Mouse (Mus musculus): Measurements from ENCODE around the gene Stum. TPM values are rescaled to one million over a fixed set of nuclear protein-coding genes. Genes with fewer than 3 reads are reported as not detected.
A peak's percentile ranks its signal among the peaks of the same experiment; 100 is the strongest.

Gene Stum
- polyA plus RNA-seq, 1 experiment, result 0.28 TPM

DNA sequence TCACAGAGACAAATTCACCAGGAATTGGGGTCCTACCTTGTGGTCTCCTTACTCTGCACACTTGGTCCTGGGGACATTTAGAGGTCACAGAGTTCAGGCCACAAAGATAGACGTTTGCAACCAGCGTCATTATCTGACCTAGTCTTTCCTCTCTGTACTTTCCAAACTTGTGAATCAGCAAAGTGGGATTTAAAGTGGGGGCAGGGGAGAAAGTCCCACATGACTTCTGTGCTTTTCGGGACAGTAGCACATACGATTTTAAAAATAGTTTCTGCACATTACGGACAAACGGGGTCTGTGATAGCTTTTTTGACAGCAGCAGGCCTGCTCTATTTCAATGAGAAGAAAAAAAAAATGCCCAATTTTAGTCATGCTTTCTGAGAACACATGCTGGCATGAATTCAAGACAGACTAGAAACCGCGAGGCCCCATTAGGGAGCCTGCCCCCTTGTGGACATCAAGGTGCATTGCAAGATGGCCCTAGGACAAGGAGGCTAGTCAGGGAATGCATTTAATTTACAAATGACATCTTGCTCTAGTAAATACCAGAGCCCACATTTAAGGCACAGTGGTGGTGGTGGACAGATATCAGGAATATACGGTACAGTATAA lies 55.1 kb downstream of the Stum start:
- Histone ChIP-seq H3K4me3 (ENCODE audit: insufficient read depth, low read depth, low read length) (no peak overlapping the region), H3K4me1 (ENCODE audit: control insufficient read depth, insufficient read depth, insufficient read length, low read length) (peaks cover 4% of the 10 kb centered on the region; the same call in 1 of the 2 replicates), H3K27ac (replicated peaks; ENCODE audit: low read depth, low read length) (0 out of 2 replicates have a peak overlapping the region, but pooled peaks have one; percentile 1)

DNA sequence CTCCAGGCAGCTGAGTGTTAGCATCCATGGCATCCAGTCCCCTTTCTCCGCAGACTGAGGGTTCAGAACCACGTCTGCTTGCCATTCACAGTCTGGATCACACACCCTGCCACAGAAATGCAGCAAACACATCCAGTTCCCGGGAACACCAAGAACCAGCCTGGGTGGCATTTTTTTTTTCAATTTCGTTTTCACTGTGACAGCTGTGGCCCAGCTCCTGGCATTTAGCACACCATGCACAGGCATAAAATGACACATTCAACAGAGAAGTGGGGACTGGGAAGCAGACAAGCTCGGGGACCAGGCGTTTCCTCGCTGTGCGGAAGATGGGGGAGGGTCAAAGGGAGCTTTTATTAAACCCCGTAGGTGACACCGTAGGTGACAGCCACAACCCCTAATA lies 55.6 kb downstream of the Stum start:
- H3K27ac ChIP-seq (replicated peaks; ENCODE audit: low read depth, low read length), result peak overlapping the region; percentile 57

DNA sequence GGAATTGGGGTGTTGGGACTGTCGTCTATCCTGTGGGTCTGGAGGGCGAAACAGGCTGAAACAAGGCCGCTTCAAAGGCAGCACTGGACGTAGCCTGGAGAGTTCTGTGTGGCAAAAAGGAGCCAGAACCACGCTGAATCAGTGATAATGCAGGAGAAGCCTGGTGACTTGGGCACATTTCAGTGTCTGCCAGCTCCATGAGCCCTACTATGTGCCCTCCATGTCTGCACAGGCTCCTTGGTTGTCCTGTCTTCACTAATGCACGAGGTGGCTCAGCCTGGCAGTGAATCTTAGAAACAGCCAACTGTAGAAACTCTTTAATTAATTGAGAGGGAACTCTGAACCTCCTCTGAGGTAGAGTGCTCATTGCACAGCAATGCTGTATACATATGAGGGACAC lies 56.9 kb downstream of the Stum start:
- Histone ChIP-seq H3K27ac (replicated peaks; ENCODE audit: low read depth, low read length) (no peak overlapping the region), H3K4me3 (ENCODE audit: insufficient read depth, low read depth, low read length) (no peak overlapping the region), H3K4me1 (ENCODE audit: control insufficient read depth, insufficient read depth, insufficient read length, low read length) (peaks cover 11% of the 10 kb centered on the region)

More for the DNA sequence above, 55.6 kb downstream of the Stum start:
- Histone ChIP-seq H3K4me3 (ENCODE audit: insufficient read depth, low read depth, low read length) (no peak overlapping the region), H3K4me1 (ENCODE audit: control insufficient read depth, insufficient read depth, insufficient read length, low read length) (peaks cover 6% of the 10 kb centered on the region; the same call in 1 of the 2 replicates)

DNA sequence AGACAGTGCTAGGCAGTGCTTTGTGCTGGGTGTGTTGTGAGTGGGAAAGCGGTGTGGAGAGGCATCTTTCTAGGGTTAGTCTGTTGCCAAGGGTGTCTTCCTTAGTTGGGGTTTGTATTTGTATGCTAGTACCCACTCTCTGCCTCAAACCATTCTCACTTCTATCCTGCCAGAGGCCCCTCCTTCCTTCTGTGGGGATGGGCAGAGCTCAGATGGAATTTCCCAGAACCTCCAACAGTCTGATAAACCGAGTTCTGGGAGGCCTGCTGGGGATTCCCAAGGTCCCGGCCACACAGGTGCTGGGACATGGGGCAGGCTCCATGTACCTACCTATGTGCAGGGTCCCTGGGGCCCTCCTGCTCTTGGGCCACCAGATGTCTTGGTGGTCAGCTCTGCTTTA lies 59.4 kb downstream of the Stum start:
- Histone ChIP-seq H3K27ac (replicated peaks; ENCODE audit: low read depth, low read length) (no peak overlapping the region), H3K4me3 (ENCODE audit: insufficient read depth, low read depth, low read length) (no peak overlapping the region), H3K4me1 (ENCODE audit: control insufficient read depth, insufficient read depth, insufficient read length, low read length) (peaks cover 16% of the 10 kb centered on the region)

DNA sequence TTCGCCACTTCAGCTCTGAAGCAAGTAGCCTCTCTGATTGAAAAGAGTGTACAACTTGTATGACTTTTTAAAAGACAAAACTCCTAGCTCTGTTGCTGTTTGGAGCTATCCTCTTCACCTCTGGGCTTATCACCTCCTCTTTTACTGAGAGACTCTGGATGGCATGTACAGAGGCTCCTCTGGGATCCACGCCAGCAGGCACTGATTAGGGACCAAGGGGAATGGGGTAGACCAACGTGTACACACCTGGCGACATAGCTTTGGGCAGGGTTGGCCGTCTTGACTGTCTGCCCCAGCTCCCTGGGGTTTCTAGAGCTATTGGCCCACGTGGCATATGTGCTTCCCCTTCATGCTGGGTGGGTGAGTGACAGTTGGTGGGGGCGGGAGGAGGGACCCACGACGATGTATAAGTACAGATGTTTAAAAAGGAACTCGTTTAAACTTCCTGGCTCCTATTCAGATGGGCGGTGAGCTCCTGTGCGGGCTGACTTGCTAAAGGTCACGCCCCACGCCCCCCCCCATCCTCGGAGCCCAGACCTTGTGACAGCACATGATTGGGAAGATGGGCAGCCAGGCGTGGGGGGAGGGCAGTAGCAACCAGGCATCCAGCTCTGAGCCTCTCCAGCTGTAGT lies 60.2 kb downstream of the Stum start:
- Histone ChIP-seq H3K4me3 (ENCODE audit: insufficient read depth, low read depth, low read length) (no peak overlapping the region), H3K4me1 (ENCODE audit: control insufficient read depth, insufficient read depth, insufficient read length, low read length) (peaks cover 14% of the 10 kb centered on the region), H3K27ac (replicated peaks; ENCODE audit: low read depth, low read length) (peak overlapping the region; percentile 45)

DNA sequence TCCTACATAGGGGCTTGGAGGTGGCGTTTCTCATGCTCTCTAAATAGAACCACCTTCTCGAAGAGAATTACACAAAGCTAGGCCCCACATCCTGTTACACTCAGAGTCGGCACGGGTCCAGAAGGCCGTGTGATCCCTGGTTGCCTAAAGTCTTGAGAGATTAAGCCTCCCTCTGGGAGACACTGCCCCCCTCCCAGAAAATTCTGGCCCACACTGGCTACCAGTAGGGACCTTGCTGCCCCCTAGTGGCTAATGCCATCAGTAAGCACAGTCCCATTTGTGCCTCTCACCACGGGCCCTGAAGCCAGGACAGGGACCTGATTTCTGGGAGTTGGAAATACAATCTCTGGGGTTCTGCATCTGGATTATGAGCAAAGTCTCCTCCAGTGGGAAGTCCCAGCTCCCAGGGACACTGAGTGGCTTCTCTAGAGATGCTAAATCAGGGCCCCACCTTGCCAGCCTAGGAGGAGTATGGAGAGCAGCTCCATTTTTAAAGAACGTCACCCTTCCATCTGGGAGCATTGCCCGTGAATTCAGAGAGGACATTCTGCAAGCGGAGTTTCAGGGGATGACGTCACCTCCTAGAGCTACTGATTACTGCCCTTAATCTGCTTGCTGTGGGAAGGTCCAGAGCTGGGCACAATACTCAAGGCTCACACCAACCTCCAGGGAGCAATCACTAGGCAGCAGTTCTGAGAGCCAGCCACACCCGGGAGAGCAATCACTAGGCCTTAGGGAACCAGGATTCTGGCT lies 61.1 kb downstream of the Stum start:
- H3K4me3 ChIP-seq (ENCODE audit: insufficient read depth, low read depth, low read length), result no peak overlapping the region
- peaks cover 14% of the 10 kb centered on the region for H3K4me1 ChIP-seq (ENCODE audit: control insufficient read depth, insufficient read depth, insufficient read length, low read length)
- peak overlapping the region; percentile 68 for H3K27ac ChIP-seq (replicated peaks; ENCODE audit: low read depth, low read length)

DNA sequence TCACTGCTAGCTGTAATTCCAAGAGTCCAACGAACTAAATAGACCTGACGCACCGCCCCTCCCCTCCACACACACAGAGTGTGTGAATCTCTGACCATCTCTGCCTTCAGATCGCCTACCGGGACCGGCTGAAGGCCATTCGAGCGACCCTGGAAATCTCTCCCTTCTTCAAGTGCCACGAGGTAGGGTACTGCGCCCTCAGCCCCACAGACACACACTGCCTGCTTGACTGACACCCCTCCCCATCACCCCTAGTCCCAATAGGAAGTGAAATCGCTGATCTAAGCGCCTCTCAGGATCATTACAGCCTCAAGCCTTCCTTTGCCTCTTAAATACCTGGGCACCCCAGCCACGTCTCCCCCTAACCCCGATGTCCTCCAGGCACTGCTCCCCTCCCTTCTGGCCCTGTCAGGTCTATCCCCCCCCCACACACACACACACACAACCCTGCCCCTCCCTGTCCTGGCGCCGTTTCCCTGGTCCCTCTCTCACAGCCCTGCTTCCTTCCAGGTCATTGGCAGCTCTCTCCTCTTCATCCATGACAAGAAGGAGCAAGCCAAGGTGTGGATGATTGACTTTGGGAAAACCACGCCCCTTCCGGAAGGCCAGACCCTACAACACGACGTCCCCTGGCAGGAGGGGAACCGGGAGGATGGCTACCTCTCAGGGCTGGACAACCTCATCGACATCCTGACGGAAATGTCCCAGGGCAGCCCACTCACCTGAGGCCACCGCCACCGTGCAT lies 62.0 kb downstream of the Stum start:
- H3K4me1 ChIP-seq (ENCODE audit: control insufficient read depth, insufficient read depth, insufficient read length, low read length), result peaks cover 14% of the 10 kb centered on the region
- H3K4me3 ChIP-seq (ENCODE audit: insufficient read depth, low read depth, low read length), result no peak overlapping the region
- peak overlapping the region; percentile 68 for H3K27ac ChIP-seq (replicated peaks; ENCODE audit: low read depth, low read length)

GRCm38 (mm10) chr1:180420496-180421164 lies 62.7 kb downstream of the Stum start:
- H3K27ac ChIP-seq (replicated peaks; ENCODE audit: low read depth, low read length), result peak overlapping the region; percentile 68
- peaks cover 14% of the 10 kb centered on the region for H3K4me1 ChIP-seq (ENCODE audit: control insufficient read depth, insufficient read depth, insufficient read length, low read length)

GRCm38 (mm10) chr1:180419059-180419458 lies 64.2 kb downstream of the Stum start:
- Histone ChIP-seq H3K27ac (replicated peaks; ENCODE audit: low read depth, low read length) (no peak overlapping the region), H3K4me3 (ENCODE audit: insufficient read depth, low read depth, low read length) (no peak overlapping the region), H3K4me1 (ENCODE audit: control insufficient read depth, insufficient read depth, insufficient read length, low read length) (peaks cover 14% of the 10 kb centered on the region)

More at GRCm38 (mm10) chr1:180420496-180421164, 62.7 kb downstream of the Stum start:
- H3K4me3 ChIP-seq (ENCODE audit: insufficient read depth, low read depth, low read length), result no peak overlapping the region

- Histone ChIP-seq H3K27ac (replicated peaks; ENCODE audit: low read depth, low read length) (peak overlapping the region; percentile 14; the same call in 1 of the 2 replicates), H3K4me1 (ENCODE audit: control insufficient read depth, insufficient read depth, insufficient read length, low read length) (peaks cover 12% of the 10 kb centered on the region), H3K4me3 (ENCODE audit: insufficient read depth, low read depth, low read length) (no peak overlapping the region)
These were observed 66.2 kb downstream of the Stum start for GRCm38 (mm10) chr1:180417118-180417517.

DNA sequence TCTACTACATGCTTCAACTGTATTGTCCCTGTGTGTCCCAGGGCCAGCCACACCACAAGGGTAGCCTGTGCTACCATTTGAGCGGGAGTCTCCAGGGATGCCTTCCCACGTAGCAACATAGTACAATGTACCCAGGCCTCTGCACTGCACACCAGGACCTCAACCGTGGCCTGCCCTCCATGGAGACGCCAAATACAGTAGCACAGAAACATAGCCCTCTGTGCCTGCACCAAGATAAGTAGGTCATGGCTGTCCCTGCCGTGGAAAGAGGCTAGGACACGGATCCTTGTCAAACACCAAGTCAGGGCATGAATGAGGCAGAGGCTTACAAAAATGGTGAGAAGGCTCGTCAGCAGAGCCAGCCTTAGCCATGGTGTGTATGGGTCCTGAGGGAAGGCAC lies 67.5 kb downstream of the Stum start:
- peaks cover 4% of the 10 kb centered on the region; the same call in 1 of the 2 replicates for H3K4me1 ChIP-seq (ENCODE audit: control insufficient read depth, insufficient read depth, insufficient read length, low read length)
- H3K4me3 ChIP-seq (ENCODE audit: insufficient read depth, low read depth, low read length), result no peak overlapping the region
- H3K27ac ChIP-seq (replicated peaks; ENCODE audit: low read depth, low read length), result no peak overlapping the region

GRCm38 (mm10) chr1:180415064-180415463 lies 68.2 kb downstream of the Stum start:
- H3K27ac ChIP-seq (replicated peaks; ENCODE audit: low read depth, low read length), result no peak overlapping the region
- H3K4me3 ChIP-seq (ENCODE audit: insufficient read depth, low read depth, low read length), result no peak overlapping the region

GRCm38 (mm10) chr1:180410306-180410705 lies 73.0 kb downstream of the Stum start:
- Histone ChIP-seq H3K27ac (replicated peaks; ENCODE audit: low read depth, low read length) (peak overlapping the region; percentile 97), H3K4me3 (ENCODE audit: insufficient read depth, low read depth, low read length) (no peak overlapping the region), H3K4me1 (ENCODE audit: control insufficient read depth, insufficient read depth, insufficient read length, low read length) (peaks cover 42% of the 10 kb centered on the region)

More at GRCm38 (mm10) chr1:180415064-180415463, 68.2 kb downstream of the Stum start:
- peaks cover 10% of the 10 kb centered on the region; the same call in 1 of the 2 replicates for H3K4me1 ChIP-seq (ENCODE audit: control insufficient read depth, insufficient read depth, insufficient read length, low read length)

GRCm38 (mm10) chr1:180409771-180410170 lies 73.5 kb downstream of the Stum start:
- no peak overlapping the region for H3K4me3 ChIP-seq (ENCODE audit: insufficient read depth, low read depth, low read length)
- H3K27ac ChIP-seq (replicated peaks; ENCODE audit: low read depth, low read length), result peak overlapping the region; percentile 97
- peaks cover 47% of the 10 kb centered on the region for H3K4me1 ChIP-seq (ENCODE audit: control insufficient read depth, insufficient read depth, insufficient read length, low read length)

Data from brown adipose tissue, adult 24 weeks (tissue).